Mouse (Mus musculus) urinary bladder, postnatal 25 days (tissue): ENCODE measurements around the gene Qdpr.

Experiments
- DNase-seq: peaks from one replicate; pipeline ENCODE4 v3.0.0; 2022; ENCODE audit warnings: low spot score

The Qdpr gene

DNA sequence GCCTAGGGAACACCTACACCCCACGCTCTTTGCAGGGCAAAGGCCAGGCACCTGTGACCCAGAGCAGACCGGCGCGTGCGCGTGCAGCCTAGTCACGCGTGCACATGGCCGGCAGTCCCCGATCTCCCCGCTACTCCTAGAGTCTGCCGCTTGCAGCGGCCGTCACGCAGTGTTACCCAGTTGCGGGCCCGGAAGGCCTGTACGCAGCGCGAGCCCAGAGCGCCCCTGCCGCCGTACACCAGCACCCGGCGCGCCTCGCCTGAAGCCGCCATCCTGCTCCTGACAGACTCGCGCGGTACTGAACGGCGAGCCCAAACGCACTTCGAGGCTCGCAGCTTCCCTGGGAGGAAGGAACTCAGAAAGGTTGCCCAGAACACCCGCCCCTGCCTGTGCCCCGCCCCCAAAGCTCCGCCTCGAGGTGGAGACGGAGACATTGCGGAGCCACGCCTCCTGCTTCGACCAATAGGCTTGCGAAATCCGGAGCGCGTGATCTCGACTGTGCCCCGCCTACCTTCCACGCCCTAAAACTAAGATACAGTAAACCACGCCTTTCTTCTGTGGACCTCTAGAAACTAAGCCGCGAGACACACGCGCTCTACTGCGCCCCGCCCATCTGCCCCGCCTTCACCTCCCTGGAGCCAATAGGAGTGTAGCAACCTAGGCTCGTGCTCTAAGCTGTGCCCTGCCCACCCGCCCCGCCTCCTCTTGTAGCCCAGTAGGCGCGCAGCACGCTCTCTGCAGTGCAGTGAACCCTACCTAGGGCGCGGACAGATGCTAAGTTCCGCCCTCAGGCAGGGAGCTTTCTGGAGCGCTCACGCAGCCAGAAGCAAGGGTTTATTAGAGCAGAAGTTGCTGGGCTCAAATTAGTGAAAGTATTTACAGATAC lies at the start of gene Qdpr:
Qdpr (minus strand) TSS at position 406 of the 886 bp plus-strand sequence.
- DNase-seq = peak; percentile 91

DNA sequence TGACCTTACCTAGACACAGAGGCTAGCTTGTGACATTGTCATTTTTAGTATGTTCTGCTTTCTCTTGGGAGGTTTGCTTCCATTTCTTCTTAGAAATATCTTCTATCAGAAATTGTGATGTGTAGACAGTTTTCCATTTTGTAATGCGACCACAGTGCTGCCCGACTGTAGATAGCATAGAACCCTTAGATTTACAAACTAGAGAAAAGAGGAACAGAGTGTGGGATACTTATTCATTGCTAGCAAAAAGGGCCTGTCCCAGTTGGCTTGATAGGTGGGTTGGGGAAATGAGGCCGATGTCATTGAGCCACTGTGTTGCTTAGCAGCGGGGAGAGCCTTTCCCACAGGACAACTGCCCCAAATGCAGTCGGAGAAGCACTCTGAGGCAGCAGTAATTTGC lies 47.5 kb upstream of the Qdpr start:
- no peak for DNase-seq

DNA sequence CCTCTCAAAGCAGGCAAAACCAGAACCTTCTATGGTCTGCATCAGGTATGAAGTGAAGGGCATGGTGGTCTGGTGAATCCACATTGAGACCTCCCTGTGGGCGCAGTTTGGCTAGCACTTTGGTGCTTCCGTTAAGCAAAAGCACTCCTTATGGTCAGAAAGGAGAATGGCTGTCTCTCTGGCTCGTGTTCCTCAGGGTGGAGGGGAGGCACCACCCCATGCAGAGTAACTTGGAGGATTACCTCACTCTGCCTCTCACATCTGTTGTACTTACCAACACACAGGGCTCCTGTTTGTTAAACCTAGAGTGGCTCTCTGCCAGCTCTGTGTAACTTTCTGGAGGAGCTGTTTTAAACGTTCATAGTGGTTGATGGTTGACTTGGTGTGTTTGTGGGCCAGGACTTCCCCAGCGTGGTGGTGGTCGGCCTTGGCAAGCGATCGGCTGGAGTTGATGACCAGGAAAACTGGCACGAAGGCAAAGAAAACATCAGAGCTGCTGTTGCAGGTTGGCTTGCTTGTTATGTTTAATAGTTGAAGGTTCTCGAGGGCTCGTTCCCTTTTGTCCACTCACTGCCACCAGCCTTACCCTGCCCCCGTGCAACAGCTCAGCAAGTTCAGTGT lies 47.0 kb upstream of the Qdpr start:
- DNase-seq = no peak

DNA sequence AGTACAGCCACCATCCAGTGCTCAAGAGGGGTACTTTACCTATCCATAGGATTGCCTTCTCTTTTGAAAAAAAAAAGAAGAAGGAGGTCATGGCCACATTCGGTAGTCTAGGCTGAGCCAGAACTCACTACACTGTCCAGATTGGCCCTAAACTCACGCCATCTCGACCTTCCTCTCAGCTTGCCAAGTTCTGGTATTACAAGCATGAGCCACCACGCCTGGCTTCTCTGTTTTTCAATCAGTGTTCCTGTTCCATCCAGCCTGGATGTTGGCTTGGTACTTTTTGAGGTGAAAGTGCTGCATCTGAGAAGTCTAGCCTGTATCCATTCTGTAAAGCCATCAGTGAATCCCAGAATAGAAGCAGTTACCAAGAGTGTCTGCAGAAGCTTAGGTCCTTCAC lies 46.4 kb upstream of the Qdpr start:
- no peak for DNase-seq

DNA sequence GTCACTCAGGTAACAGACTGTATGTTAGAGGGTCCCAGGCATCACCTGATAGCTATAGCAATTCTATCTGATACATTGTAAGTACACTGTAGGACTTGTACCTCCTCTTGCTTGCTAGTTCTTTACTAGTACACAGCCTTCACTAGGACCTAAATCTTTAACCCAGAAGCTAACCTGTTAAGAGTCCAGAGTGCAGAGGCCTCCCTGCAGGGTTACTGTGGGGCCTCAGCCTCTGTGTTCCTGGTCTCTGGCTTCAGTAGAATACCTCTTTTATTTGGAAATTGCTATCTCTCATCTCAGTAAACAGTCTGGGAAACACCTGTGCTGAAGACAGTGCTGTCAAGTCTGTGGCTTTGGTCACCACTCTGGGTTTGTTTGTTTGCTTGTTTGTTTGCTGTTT lies 46.0 kb upstream of the Qdpr start:
- DNase-seq = no peak

DNA sequence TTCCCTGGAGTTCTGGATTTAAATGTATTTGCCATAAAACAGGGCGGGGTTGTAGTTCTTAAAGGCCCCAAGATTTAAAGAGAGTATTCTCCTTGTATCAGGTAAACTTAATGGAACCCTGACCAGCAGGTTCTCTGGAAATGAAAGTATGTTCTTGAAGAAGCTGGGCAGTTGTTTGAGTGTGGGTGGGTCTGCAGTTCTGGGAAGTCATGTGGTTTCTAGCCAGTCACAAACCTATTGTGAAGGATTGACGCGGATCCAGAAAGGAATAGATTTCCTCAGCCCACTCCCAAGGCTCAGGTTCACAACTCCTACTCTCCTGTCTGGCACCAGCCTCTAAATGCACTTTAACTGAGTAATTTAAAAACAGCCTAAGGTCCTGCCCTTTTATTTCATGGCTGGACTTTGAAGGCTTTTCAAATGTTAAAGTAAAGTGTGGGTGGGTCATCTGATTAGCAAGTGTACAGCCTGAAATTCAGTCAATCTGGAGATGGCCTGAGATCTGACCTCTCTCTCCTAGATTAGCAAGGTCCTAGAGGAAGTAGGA lies 45.5 kb upstream of the Qdpr start:
- DNase-seq = no peak

DNA sequence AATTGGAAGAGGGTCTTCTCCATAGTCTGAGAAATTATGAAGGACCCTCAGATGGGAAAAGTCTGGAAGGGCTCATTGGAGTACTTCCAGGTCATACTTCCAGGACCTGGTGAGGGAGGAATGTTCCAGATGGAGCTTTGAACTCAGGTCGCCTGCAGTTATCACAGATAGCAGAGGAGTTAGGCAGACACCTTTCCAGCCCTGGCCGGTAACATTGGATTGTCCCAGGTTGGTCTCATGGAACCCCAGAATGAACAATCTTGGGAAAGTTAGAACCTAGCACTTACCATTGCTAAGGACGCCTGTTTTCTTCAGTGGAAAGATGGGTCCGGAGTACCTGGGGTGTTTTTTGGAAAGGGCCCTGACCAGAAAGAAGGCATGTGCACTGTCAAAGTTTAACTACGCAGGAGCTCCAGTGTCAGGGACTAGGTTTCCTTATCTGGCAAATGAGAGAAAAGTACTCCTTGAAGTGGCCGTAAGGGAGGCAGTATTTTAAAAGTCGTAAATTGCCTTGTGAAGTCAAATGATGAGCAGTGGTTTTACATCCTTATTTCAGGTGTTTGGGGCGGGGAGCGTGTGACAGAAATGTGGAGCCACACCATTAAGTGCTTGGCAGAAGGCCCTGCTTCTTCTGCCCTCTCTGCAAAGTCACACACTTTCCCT lies 44.2 kb upstream of the Qdpr start:
- no peak for DNase-seq

DNA sequence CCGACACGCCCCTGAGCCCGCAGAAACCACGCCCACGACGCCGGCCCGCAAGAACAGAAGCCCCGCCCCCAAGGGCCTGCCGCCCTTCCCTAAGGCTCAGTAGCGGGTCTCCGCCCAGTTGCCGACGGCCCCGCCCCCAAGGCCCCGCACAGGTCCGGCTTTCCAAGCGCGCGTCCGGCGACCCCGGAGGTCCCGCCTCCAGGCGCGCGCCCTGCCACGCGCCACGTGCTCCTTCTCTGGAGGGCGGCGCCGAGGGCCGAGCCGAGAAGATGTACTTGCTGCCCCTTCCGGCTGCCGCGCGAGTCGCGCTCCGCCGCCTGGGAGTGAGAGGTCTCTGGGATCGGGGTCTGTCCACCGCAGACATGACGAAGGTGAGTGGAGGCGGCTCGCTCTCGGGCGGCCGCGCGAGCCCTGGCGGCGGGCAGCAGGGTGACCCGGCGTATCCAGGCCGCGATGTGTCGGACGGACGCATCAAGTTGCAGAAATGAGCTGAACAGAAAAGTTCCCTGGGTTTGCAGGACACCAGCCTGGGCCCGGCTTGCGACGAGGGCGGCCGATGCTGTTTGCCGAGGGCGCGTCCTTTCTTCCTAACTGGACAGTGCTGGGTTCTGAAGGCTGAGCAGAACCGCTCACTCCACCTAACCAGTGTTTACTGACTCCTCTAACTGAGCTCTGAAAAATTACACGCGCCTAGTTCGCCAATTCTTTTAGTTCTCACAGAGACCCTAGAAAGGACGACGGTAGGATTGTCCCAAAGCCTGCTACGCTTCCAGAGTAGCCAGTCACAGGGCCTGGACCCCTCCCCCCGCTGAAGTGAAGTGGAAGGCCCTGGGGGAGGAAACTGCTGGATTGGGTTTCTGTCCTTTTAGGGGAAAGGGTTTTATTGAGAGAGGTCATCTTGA lies 43.4 kb upstream of the Qdpr start, which contains the start of gene Lap3:
Lap3 (plus strand) TSS at position 184 of the 902 bp plus-strand sequence.
- DNase-seq = peak; percentile 100

DNA sequence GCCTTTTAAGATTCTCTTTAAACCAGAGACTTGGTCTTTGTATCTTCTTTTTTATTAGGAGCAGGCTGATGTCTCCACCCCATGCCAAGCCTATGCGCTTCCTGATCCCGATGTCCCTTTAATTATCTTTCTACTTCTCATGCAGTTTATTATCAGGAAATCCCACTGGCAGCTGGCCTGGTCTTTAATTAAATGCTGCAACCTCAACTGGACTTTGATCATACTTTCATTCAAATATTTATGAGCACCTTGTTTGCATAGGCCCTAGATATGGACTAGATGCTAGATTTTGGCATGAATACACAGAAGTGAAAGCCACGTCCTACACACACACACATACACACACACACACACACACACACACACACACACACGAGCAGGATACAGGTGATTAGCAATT lies 41.7 kb upstream of the Qdpr start:
- no peak for DNase-seq

DNA sequence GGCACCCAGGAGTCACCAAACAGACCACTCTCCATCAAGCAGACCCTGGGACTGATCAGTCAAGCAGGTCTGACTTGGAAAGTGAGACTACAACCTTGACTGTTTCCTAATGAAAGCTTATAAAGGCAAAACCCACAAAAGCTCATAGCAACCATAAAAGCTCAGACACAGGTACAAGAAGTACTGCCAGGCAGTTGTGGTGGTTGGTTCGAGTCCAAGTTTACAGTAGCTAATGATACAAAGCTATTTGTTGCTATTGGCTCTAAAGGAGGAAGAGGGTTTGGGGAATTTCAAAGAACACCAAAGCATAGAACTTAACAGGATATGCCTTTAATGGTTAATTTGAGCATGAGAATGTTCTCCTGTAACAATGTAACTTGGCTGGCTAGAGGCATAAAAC lies 33.6 kb upstream of the Qdpr start:
- no peak for DNase-seq

DNA sequence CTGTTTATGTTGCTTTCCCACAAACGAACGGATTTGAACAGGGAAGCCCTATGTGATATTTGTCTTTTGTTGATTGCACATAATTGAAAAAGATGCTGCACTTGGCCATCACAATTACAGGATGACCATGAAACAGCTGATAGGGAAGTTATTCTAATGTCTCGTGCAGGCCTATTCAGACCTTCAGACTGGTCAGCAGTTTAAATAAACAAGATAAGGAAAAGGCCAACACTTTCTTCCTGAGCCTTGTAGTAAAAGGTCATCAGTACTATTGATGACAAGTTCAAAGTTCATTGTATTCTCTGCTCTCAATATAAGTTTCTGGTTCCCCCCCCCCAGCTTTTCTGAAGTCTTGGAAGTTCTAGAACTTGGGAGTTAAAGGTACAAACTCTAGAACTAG lies 32.6 kb upstream of the Qdpr start:
- no peak for DNase-seq

DNA sequence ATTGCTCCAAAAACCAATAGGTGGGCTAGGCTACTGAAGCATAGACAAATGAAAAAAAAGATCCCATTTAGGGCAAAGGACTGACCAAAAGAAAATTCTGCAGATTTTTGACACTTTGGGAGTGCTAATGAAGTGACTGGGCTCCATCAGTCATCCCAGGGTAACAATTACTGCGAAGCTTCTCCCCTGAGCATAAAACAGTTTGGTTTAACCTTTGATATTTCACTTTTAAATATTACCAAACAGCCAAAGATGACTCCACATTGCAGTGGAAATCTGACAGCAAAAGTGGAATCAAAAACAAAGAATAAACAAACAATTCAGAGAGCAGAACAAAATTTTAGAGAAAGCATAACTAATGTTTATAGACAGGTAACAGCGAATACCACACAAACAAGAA lies 31.1 kb upstream of the Qdpr start:
- DNase-seq = no peak

DNA sequence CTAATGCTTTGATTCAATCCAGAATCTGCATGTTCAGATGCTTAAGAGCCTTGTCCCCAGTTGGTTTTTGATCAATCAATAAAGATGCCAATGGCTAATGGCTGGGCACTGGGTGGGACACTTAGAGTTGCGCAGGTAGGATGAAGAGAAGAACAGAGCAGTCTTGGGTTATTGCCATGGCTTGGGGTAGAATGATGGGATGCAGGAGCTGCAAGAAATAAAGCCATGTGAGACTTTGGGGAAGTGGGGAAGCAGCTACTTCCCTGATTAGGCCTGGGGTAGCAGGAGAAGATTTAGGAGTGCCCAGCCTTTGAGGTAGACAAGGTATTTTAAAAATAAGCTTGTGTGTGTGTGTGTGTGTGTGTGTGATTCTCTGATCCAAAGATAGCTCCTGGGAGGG lies 30.0 kb upstream of the Qdpr start:
- no peak for DNase-seq

DNA sequence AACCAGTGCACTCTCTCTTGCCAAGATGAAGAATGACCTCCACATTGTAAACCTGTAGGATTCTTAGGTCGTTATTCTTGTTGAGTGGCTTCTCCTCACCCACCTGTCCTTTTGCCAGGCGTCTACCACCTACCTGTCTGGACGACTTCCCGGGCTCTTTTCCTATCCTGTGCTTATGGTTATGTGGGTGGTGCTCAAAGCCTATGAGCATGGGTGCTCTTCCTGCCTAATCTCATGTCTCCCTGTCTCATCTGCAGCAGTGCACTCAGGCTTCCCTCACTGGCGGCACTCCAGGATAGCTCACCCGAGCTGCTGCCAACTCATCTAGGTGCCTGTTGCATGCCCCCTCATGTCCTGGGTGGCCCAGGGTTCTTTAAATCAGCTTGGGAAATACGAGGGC lies 27.6 kb upstream of the Qdpr start:
- DNase-seq = no peak

DNA sequence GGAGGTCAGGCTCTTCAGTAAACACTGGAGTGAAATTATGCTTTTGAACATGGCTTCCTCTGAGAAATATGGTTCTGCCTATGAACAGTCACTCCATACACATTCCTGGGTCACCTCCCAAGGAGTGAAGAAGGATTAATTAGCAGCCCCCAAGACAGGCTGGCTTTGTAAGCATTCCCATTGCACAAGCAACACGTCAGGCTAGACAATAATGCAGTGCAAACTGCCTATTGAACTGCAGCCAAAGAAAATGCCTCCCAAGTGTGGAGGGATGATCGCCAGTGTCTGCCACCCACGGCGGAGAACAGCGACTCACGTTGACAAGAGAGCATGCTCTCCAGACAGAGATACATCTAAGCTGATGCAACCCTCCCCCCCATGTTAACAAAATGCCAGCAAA lies 26.3 kb upstream of the Qdpr start:
- no peak for DNase-seq

DNA sequence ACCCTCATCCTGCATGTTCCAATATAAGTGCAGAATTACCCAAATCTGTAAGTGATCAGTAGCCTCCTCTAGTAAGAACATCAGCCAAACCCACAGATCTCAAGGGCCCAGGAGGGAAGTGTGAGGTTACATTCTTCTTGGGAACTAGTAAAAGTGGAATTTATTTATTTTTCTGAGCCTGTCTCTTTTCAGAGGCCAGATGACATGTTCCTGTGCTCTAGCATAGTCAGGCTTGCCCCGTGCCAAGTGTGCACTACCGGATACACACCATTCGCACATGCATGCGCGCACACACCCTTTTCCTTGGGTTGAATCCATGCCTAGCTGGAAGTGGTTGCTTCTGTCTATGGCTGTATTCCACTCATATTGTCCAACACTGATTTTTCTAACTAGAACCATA lies 25.7 kb upstream of the Qdpr start:
- no peak for DNase-seq

DNA sequence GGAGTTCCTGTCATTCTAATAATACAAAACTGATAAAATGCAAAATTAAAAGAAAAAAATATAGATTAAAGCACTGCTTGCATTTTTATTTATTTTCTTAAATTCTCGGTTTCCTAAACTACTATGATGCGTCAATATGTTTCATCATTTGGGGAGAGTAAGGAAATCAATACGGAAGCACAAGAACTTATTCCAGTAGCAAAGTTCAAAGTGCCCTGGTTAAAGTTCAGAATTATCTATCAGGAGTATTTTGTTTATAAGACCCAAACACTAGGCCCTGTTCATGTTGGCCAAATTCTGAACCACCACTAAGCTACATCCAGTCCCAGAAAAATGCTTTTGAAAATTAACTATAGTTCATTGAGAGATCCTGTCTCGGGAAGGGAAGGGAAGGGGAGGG lies 24.7 kb upstream of the Qdpr start:
- no peak for DNase-seq

DNA sequence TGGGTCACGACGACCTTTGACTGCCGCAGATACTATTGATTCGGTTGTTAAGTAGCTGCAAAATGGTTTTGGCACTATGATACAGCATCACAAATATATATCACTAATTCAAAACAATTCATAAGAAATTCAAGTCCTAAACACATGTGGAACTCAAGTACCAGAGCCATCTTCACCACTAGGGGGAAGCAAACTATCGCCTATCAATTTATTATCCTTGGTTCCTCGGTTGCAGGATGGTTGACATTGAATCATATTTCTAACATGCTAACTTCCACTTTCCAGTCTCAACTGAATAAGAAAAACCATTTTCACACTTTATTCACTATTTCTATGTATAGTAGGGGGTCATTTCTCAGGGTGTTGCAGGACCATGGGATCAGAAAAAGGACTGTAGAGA lies 24.2 kb upstream of the Qdpr start:
- peak; percentile 19 for DNase-seq

DNA sequence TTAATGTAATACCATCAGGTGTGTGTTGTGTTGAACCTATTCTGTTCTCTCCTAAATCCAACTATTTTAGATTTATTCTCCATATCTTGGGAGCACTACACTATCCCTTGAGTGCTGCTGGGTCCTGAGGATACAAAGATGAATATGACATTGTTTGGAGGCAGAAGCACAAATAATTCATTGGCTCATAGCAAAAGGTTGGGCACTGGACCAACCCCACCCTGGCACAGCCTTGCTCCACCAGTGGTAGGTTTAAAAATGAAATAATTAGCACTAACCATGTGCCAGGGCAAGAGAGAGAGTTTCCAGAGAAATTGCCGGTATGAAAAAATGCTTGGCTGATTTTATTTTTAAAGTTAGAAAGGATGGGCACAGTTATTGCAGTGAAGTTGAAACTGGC lies 23.5 kb upstream of the Qdpr start:
- DNase-seq = no peak

DNA sequence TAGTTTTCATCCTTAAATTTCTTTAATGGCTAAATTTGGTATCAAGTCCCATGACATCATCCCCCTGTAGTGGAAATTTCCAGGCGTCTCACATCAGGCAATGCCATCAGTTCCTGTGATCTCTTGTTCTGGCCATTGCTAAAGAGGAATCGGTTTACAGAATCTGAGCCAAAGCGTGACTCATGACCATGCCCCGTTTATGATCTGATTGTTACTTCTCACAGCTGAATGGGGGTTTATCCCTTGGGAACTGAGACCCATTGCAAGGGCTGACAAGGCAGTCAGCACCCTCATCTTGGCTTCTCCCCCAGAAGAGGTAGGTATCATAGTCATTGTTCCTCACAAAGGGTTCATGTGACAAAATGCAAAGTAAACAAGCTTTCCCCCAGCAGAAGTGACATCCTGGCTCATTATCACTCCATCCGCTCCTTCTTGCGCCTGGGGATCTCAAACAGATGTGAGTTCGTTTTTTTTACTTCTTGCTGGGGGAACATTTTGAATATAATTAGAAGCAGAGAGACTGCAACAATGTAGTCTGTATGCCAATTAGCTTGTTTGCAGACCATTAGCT lies 22.9 kb upstream of the Qdpr start:
- DNase-seq = no peak

DNA sequence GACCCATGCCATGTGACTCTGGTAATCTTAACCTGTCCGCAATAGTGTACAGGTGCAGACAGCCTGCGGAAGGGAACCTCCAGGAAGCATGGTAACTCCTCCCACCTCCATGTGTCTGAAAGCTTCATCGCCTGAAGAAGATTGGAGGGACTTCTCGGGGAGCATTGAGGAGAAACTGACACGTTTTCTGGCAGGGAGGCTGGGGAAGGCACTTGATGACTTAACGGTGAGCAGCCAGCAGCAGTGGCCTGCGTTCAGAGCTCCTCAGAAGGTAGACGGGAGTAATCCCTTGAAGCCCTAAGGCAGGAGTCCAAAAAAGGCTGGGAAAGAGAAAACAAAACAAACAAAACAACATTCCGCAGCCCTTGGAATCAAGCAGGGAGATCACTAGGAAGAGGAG lies 4.4 kb upstream of the Qdpr start:
- DNase-seq = no peak

DNA sequence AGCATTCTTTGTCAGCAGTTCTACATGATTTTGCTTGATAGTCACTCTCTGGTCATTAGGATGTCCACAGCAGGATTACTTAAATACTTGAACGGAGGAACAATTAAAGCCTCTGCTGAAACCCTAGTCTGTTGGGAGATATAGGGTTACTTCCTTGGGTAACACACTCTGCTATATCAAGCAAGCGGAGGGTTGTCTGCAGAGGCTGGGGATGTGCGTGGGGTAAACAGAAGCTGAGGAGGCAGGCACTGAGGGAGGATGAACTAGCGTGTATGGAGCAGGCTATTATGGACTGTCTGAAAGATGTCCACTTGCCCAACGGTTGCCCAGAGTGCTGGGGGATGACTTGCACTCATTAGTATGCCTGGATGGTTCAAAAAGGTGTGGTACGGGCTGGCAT lies 3.4 kb upstream of the Qdpr start, which contains the start of gene Clrn2:
Clrn2 (plus strand) TSS at position 301 of the 400 bp plus-strand sequence.
- DNase-seq = no peak
